Mouse (Mus musculus) urinary bladder, postnatal 10 days (tissue): ENCODE measurements around the gene Vps26a.
A peak's percentile ranks its signal among the peaks of the same experiment; 100 is the strongest.

Experiments used
- DNase-seq: peaks from one replicate; pipeline ENCODE4 v3.0.0; 2022; ENCODE audit warnings: low spot score

Gene Vps26a

GRCm38 (mm10) chr10:62486618-62487415 lies at the start of gene Vps26a:
TSS of gene Vps26a (minus strand) at chr10:62486805.
- DNase-seq, result peak; percentile 97

- no peak for DNase-seq
These were observed 47.9 kb upstream of the Vps26a start for GRCm38 (mm10) chr10:62534509-62534908.

- DNase-seq, result no peak
These were observed 46.2 kb upstream of the Vps26a start for GRCm38 (mm10) chr10:62532832-62533231.

GRCm38 (mm10) chr10:62530183-62530582 lies 43.6 kb upstream of the Vps26a start:
- no peak for DNase-seq

GRCm38 (mm10) chr10:62527351-62527750 lies 40.7 kb upstream of the Vps26a start, which contains the start of gene Srgn:
TSS of gene Srgn (minus strand) at chr10:62527451.
- no peak for DNase-seq

- no peak for DNase-seq
These were observed 35.8 kb upstream of the Vps26a start for GRCm38 (mm10) chr10:62522346-62522950.

GRCm38 (mm10) chr10:62521763-62522162 lies 35.2 kb upstream of the Vps26a start:
- no peak for DNase-seq

GRCm38 (mm10) chr10:62520911-62521310 lies 34.3 kb upstream of the Vps26a start:
- no peak for DNase-seq

GRCm38 (mm10) chr10:62517511-62517910 lies 30.9 kb upstream of the Vps26a start:
- no peak for DNase-seq

GRCm38 (mm10) chr10:62512855-62513254 lies 26.2 kb upstream of the Vps26a start:
- DNase-seq, result no peak

GRCm38 (mm10) chr10:62511528-62511927 lies 24.9 kb upstream of the Vps26a start:
- no peak for DNase-seq

GRCm38 (mm10) chr10:62509032-62509656 lies 22.5 kb upstream of the Vps26a start:
- DNase-seq, result no peak

GRCm38 (mm10) chr10:62508459-62508858 lies 21.9 kb upstream of the Vps26a start:
- DNase-seq, result no peak

- DNase-seq, result no peak
These were observed 21.1 kb upstream of the Vps26a start for GRCm38 (mm10) chr10:62507591-62508308.

- no peak for DNase-seq
These were observed 20.5 kb upstream of the Vps26a start for GRCm38 (mm10) chr10:62507071-62507470.

- DNase-seq, result no peak
These were observed 19.5 kb upstream of the Vps26a start for GRCm38 (mm10) chr10:62506019-62506556.

- no peak for DNase-seq
These were observed 18.8 kb upstream of the Vps26a start for GRCm38 (mm10) chr10:62505224-62505983.

- DNase-seq, result no peak
These were observed 17.4 kb upstream of the Vps26a start for GRCm38 (mm10) chr10:62503836-62504628.

GRCm38 (mm10) chr10:62503353-62503752 lies 16.7 kb upstream of the Vps26a start:
- DNase-seq, result no peak

GRCm38 (mm10) chr10:62501951-62502350 lies 15.3 kb upstream of the Vps26a start:
- DNase-seq, result no peak
